Mouse (Mus musculus) hindbrain, postnatal 0 days (tissue): ENCODE measurements around the gene Shcbp1l. TPM values are rescaled to one million over a fixed set of nuclear protein-coding genes. Genes with fewer than 3 reads are reported as not detected.
"Not testable (repeated sequence)": the region's sequence is repeated elsewhere in the genome, so short reads cannot be mapped to it uniquely, and the experiment has no call there.

Experiments
- ATAC-seq: fragments of 200-750 bp; cut with Nextera tagmentation; 2 replicates; pipeline ENCODE4 v1.8.0; 2017; ENCODE audit warnings: mild to moderate bottlenecking, moderate TSS enrichment, moderate library complexity
- DNase-seq: peaks from one replicate; pipeline ENCODE4 v3.0.0-alpha.2; 2015; ENCODE audit warnings: low spot score
- H3K27ac ChIP-seq: fragments of 300-500 bp; sonication (generic); 2 replicates; pipeline ENCODE4 v1.5.1; 2014; ENCODE audit warnings: mild to moderate bottlenecking
- H3K27me3 ChIP-seq: fragments of 300-500 bp; sonication (generic); 2 replicates; pipeline ENCODE4 v1.6.1; 2014; ENCODE audit warnings: low read length, mixed read lengths; ENCODE audit not compliant: insufficient read depth
- H3K36me3 ChIP-seq: fragments of 300-500 bp; sonication (generic); 2 replicates; pipeline ENCODE4 v1.6.1; 2014; ENCODE audit warnings: low read length, mixed read lengths; ENCODE audit not compliant: insufficient read depth
- H3K4me1 ChIP-seq: fragments of 300-500 bp; sonication (generic); 2 replicates; pipeline ENCODE4 v1.6.1; 2014; ENCODE audit warnings: antibody characterized with exemption, low read length, mixed read lengths; ENCODE audit not compliant: insufficient read depth
- H3K4me2 ChIP-seq: fragments of 300-500 bp; sonication (generic); 2 replicates; pipeline ENCODE4 v1.6.1; 2014; ENCODE audit warnings: low read depth, mild to moderate bottlenecking, low read length, moderate library complexity, mixed read lengths
- H3K4me3 ChIP-seq: fragments of 300-500 bp; sonication (generic); 2 replicates; pipeline ENCODE4 v1.5.1; 2014; ENCODE audit warnings: low read length
- H3K9ac ChIP-seq: fragments of 300-500 bp; sonication (generic); replicated peaks from 2 replicates; pipeline ENCODE4 v1.6.1; 2014; ENCODE audit warnings: mild to moderate bottlenecking, low read length, moderate library complexity, mixed read lengths
- H3K9me3 ChIP-seq: fragments of 300-500 bp; sonication (generic); 2 replicates; pipeline ENCODE4 v1.6.1; 2016; ENCODE audit warnings: low read length, mixed read lengths
- CTCF ChIP-seq: IDR thresholded peaks from 2 replicates; pipeline ENCODE4 v1.5.1; 2016; ENCODE audit warnings: antibody characterized with exemption, control low read depth, low read depth
- WGBS: fragments of 180-500 bp; shearing (Covaris S2); extraction: QIAGEN DNeasy Blood & Tissue Kit; methylation state at CpG from one replicate; pipeline ENCODE4 v1.1.7; 2014; 5-methylcytosine and 5-hydroxymethylcytosine counted together
- polyA plus RNA-seq: library from polyadenylated mRNA; unstranded; fragments of >200 nt; fragmentation: Nextera tagmentation; extraction: Ambion mirVana; gene quantifications from 2 replicates; pipeline ENCODE4 v1.2.1, GENCODE M21; 2015
- total RNA-seq: library from RNA; depleted of rRNA; stranded (reverse); fragments of >200 nt; gene quantifications from 2 replicates; pipeline ENCODE4 v1.2.3, GENCODE M21; 2014

The Shcbp1l gene
- total and polyA plus RNA-seq, 2 experiments from 2014 or later = 1.3 to 2.2 TPM

DNA sequence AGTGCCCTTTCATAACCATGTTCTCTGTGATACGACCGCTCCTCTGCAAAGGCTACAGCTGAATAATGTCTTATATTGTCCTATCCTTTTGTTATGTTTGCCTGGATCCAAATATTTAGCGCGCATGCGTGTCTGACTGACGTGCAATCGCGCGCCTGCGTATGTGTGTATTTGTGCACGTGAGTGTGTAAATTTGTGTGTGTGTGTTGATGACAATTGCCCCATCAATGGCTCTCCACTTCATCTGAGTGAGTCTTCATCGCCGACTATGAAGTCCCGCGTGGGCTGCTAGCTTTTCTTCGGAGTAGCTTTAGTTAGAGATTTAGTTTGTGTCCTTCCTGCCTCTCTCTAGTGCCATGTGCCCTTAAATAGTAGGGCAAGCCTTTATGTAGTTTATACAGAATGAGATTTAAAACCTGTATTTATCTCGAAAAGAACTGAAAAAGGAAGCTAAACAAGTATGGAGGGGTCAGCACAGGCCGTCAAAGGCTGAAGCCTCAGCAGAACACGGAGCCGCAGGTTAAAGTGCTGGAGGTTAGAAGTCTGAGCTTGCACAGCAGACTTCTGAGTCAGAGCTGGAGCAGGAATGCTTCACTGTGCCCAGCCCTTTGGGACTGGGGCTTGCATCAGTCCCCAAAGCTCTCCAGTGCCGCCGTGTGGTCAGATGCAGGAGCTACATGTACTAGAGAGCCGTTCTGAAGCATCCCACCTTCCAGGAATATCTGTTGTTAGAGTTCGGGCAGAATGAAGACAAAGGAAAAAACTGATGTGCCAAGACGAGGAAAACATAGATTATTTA, 38.5 kb upstream of the Shcbp1l start:
- Histone ChIP-seq H3K4me2 (no peak overlapping the region), H3K9ac (no peak overlapping the region), H3K4me1 (no peaks in the 10 kb centered on the region), H3K27me3 (no peaks in the 10 kb centered on the region), H3K27ac (no peak overlapping the region), H3K9me3 (no peaks in the 10 kb centered on the region), H3K36me3 (no peaks in the 10 kb centered on the region), H3K4me3 (no peak overlapping the region)
- TF ChIP-seq CTCF = peak; percentile 99
- ATAC-seq (peak; percentile 92), DNase-seq (peak; percentile 90)
- WGBS = 52% methylated on average over 25 of the region's 25 CpGs

DNA sequence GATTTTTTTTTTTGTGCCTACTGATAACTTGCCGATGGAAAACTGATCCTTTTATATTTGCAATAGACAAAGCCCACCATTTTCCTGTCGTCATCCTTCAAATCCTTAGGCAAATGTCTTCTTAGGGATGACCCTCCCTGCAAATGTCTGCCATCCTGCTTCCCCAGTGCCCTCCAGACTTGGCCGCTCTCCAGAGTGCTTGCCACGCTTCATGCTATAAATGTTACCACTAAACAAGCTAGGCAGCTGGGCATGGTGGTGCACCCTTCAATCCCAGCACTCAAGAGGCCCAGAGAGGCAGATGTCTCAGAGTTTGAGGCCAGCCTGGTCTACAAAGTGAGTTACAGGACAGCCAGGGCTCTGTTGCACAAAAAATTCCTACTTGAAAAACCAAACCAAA, 29.3 kb upstream of the Shcbp1l start:
- not testable (repeated sequence) for H3K4me2 ChIP-seq, ATAC-seq, H3K27ac ChIP-seq, H3K4me1 ChIP-seq, H3K4me3 ChIP-seq, H3K9me3 ChIP-seq, H3K27me3 ChIP-seq, H3K9ac ChIP-seq, H3K36me3 ChIP-seq
- peak; percentile 23 for DNase-seq
- 68% methylated on average over 4 of the region's 4 CpGs for WGBS

GRCm38 (mm10) chr1:153401765-153402164, 23.2 kb upstream of the Shcbp1l start:
- H3K4me2 ChIP-seq = no peak overlapping the region
- no peaks in the 10 kb centered on the region for H3K9me3 ChIP-seq
- H3K27me3 ChIP-seq = no peaks in the 10 kb centered on the region
- no peak overlapping the region for H3K4me3 ChIP-seq
- H3K4me1 ChIP-seq = no peaks in the 10 kb centered on the region
- ATAC-seq (peak; percentile 87), DNase-seq (peak; percentile 85)
- H3K36me3 ChIP-seq = no peaks in the 10 kb centered on the region
- TF ChIP-seq CTCF = peak; percentile 93
- no peak overlapping the region for H3K27ac ChIP-seq
- no peak overlapping the region for H3K9ac ChIP-seq
- 2% methylated on average over 7 of the region's 7 CpGs for WGBS

DNA sequence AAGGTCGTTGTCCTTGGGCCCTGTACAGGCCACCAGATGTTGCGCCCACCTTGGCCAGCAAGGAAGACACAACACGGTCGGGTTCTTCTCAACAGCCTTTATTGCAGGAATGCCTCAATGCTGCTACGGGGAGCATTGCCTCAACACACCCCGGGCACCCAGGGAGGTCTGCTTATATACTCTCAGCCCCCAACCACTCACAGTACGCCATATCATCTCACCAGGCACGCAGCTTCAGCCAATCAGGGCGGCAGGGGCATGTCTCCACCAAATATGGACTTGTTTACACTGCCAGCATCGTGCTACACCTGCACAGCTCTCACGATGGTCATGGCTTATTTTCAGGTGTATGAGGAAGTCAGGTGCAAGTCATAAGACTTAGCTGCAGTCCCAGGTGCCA, 17.3 kb upstream of the Shcbp1l start:
- not testable (repeated sequence) for H3K4me2 ChIP-seq, H3K36me3 ChIP-seq, ATAC-seq, H3K27me3 ChIP-seq, H3K4me3 ChIP-seq, DNase-seq, H3K27ac ChIP-seq, H3K9me3 ChIP-seq, H3K9ac ChIP-seq, H3K4me1 ChIP-seq
- 91% methylated on average over 11 of the region's 11 CpGs for WGBS

DNA sequence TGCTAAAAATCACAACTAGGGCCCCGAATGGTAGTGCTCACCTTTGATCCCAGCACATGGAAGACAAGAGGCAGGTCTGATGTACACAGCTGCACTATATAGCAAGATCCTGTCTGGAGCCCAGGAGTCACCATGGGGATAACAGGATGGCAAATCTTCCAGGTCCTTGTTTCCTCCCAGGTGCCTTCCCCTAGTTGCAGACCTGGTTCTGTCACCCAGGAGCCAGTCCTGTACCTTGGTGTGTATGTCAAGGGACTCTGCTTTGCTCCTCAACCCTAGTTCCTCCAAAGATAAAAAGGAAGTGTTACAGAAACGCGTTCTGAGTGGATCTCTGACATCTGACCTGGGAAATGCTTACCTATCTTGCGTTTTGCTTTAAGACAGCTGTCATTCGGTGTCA, 16.7 kb upstream of the Shcbp1l start:
- not testable (repeated sequence) for ATAC-seq, DNase-seq

GRCm38 (mm10) chr1:153410915-153411314, 14.0 kb upstream of the Shcbp1l start:
- not testable (repeated sequence) for H3K36me3 ChIP-seq, H3K4me1 ChIP-seq, H3K9me3 ChIP-seq, H3K9ac ChIP-seq, H3K4me3 ChIP-seq, H3K4me2 ChIP-seq, H3K27me3 ChIP-seq, H3K27ac ChIP-seq, ATAC-seq, DNase-seq
- WGBS = 92% methylated on average over 1 of the region's 4 CpGs

More for the DNA sequence above, 16.7 kb upstream of the Shcbp1l start:
- H3K9ac ChIP-seq, H3K4me3 ChIP-seq, H3K27me3 ChIP-seq, H3K4me2 ChIP-seq, H3K27ac ChIP-seq, H3K36me3 ChIP-seq, H3K9me3 ChIP-seq, H3K4me1 ChIP-seq: not testable (repeated sequence)
- WGBS = 95% methylated on average over 5 of the region's 5 CpGs

GRCm38 (mm10) chr1:153411723-153412122, 13.2 kb upstream of the Shcbp1l start:
- no peak for ATAC-seq
- no peak overlapping the region for H3K27ac ChIP-seq
- no peaks in the 10 kb centered on the region for H3K4me1 ChIP-seq
- H3K36me3 ChIP-seq = no peaks in the 10 kb centered on the region
- WGBS = 93% methylated on average over 6 of the region's 6 CpGs
- H3K27me3 ChIP-seq = no peaks in the 10 kb centered on the region
- H3K9me3 ChIP-seq = no peaks in the 10 kb centered on the region
- no peak overlapping the region for H3K4me2 ChIP-seq
- TF ChIP-seq CTCF = no peak
- no peak overlapping the region for H3K4me3 ChIP-seq
- no peak overlapping the region for H3K9ac ChIP-seq
- no peak for DNase-seq

DNA sequence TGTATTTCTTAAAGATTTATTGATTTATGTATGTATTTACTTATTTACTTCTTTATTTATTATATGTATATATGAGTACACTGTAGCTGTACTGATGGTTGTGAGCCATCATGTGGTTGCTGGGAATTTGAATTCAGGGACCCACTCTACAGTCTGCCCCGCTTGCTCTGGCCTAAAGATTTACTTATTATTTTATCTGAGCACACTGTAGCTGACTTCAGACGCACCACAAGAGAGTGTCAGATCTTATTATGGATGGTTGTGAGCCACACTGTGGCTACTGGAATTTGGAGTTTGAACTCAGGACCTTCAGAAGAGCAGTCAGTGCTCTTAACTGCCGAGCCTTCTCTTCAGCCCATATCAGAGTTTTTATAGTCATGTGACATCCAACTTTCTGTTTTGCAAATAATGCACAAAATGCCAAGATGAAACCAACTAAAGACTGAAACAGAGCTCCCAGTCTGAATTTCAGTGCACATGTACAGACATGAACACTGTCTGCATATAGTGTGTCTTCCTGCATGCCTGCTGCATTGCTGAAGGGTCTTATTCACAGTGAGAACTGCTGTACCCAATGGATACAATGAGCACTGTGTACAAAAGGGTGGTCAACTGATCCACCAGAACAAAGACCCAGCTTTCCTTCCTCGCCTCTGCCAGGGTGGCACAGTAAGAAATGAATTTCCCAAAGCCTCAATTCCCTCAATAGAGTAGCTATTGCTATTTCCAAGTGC, 12.1 kb upstream of the Shcbp1l start:
- not testable (repeated sequence) for H3K9me3 ChIP-seq, H3K4me2 ChIP-seq, H3K9ac ChIP-seq, H3K27me3 ChIP-seq, H3K36me3 ChIP-seq, H3K4me3 ChIP-seq, DNase-seq, H3K4me1 ChIP-seq
- ATAC-seq = peak; percentile 64
- 0 out of 2 replicates have a peak overlapping the region, but pooled peaks have one; percentile 36 for H3K27ac ChIP-seq
- WGBS = 67% methylated on average over 2 of the region's 4 CpGs

DNA sequence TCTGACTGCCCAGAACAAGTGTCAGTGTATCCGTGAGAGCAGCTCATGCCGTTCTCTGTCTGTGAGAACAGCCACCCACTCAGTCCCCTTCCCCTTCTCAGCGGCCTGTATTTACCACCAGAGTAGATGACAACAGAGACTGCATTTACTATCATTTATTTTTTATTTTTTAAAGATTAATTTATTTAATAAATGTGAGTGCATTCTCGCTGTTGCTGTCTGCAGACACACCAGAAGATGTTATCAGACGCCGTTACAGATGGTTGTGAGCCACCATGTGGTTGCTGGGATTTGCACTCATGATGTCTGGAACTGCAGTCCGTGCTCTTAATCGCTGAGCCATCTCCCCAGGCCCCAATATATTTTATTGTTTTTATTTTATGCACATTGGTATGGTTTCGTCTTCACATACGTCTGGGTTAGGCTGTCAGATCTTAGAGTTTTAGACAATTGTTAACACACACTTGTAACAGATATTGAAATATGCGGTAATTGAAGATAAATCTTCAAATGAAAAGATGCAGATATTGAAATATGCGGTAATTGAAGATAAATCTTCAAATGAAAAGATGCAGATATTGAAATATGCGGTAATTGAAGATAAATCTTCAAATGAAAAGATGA, 11.5 kb upstream of the Shcbp1l start:
- H3K4me2 ChIP-seq, H3K27me3 ChIP-seq, H3K4me1 ChIP-seq, H3K36me3 ChIP-seq, H3K4me3 ChIP-seq, H3K9ac ChIP-seq, DNase-seq, H3K9me3 ChIP-seq: not testable (repeated sequence)
- 66% methylated on average over 13 of the region's 13 CpGs for WGBS
- peak overlapping the region; percentile 36; the same call in 1 of the 2 replicates for H3K27ac ChIP-seq
- ATAC-seq = peak; percentile 33; the same call in 1 of the 2 replicates
